Mouse (Mus musculus) intestine, postnatal 0 days (tissue): Measurements from ENCODE around the gene Becn1. TPM values are rescaled to one million over a fixed set of nuclear protein-coding genes. Genes with fewer than 3 reads are reported as not detected.

Experiments
- ATAC-seq: fragments of 200-750 bp; cut with Nextera tagmentation; 2 replicates; pipeline ENCODE4 v1.8.0; 2017; ENCODE audit warnings: mild to moderate bottlenecking, moderate TSS enrichment, moderate library complexity
- H3K27ac ChIP-seq: fragments of 300-500 bp; sonication (generic); 2 replicates; pipeline ENCODE4 v1.5.1; 2014; ENCODE audit warnings: mild to moderate bottlenecking, low read depth, low read length, moderate library complexity
- H3K27me3 ChIP-seq: fragments of 300-500 bp; sonication (generic); replicated peaks from 2 replicates; pipeline ENCODE4 v1.6.1; 2014; ENCODE audit warnings: low read length, mixed read lengths; ENCODE audit not compliant: control insufficient read depth, insufficient read depth
- H3K36me3 ChIP-seq: fragments of 300-500 bp; sonication (generic); 2 replicates; pipeline ENCODE4 v1.6.1; 2014; ENCODE audit warnings: mild to moderate bottlenecking, moderate library complexity; ENCODE audit not compliant: control insufficient read depth, insufficient read depth
- H3K4me1 ChIP-seq: fragments of 300-500 bp; sonication (generic); replicated peaks from 2 replicates; pipeline ENCODE4 v1.6.1; 2014; ENCODE audit warnings: antibody characterized with exemption, low read length, mixed read lengths; ENCODE audit not compliant: control insufficient read depth, insufficient read depth
- H3K4me2 ChIP-seq: fragments of 300-500 bp; sonication (generic); replicated peaks from 2 replicates; pipeline ENCODE4 v1.6.1; 2014; ENCODE audit warnings: low read depth, mild to moderate bottlenecking, moderate library complexity
- H3K4me3 ChIP-seq: fragments of 300-500 bp; sonication (generic); 2 replicates; pipeline ENCODE4 v1.5.1; 2014; ENCODE audit warnings: low read depth, low read length
- H3K9ac ChIP-seq: fragments of 300-500 bp; sonication (generic); 2 replicates; pipeline ENCODE4 v1.6.1; 2014; ENCODE audit warnings: mild to moderate bottlenecking, low read depth, low read length
- H3K9me3 ChIP-seq: fragments of 300-500 bp; sonication (generic); 2 replicates; pipeline ENCODE4 v1.6.1; 2016; ENCODE audit warnings: mixed run types; ENCODE audit not compliant: control insufficient read depth
- CTCF ChIP-seq: sonication (generic); IDR thresholded peaks from 2 replicates; pipeline ENCODE4 v1.5.1; 2016; ENCODE audit warnings: low read depth, mild to moderate bottlenecking, control low read depth, antibody characterized with exemption, moderate library complexity
- WGBS: fragments of 180-500 bp; shearing (Covaris S2); extraction: QIAGEN DNeasy Blood & Tissue Kit; methylation state at CpG from one replicate; pipeline ENCODE4 v1.1.7; 2014; 5-methylcytosine and 5-hydroxymethylcytosine counted together
- polyA plus RNA-seq: library from polyadenylated mRNA; unstranded; fragments of >200 nt; fragmentation: Nextera tagmentation; extraction: Ambion mirVana; gene quantifications from 2 replicates; pipeline ENCODE4 v1.2.1, GENCODE M21; 2015

Becn1 gene
- polyA plus RNA-seq, 1 experiment from 2014 or later: 117 TPM

GRCm38 (mm10) chr11:101259948-101260825 lies 41.9 kb downstream of the Becn1 start, which contains the start of gene Wnk4:
Gene Wnk4, plus strand, starts transcription at chr11:101260567.
- peak within 1 kb of the TSS; percentile 57 for H3K4me3 ChIP-seq
- peak; percentile 65 for ATAC-seq
- H3K27ac ChIP-seq: peak within 1 kb of the TSS; percentile 57
- H3K9me3 ChIP-seq: no peaks in the 10 kb centered on the region
- H3K9ac ChIP-seq: peak within 1 kb of the TSS; percentile 70
- H3K4me2 ChIP-seq: peak within 1 kb of the TSS; percentile 99
- no peak for TF ChIP-seq CTCF
- H3K4me1 ChIP-seq: 0 out of 2 replicates have a peak, but pooled peaks cover 10% of the 10 kb centered on the region
- H3K27me3 ChIP-seq: no peaks in the 10 kb centered on the region; the same call in 1 of the 2 replicates
- 1% methylated on average over 43 of the region's 43 CpGs for WGBS
- no peaks in the 10 kb centered on the region for H3K36me3 ChIP-seq

GRCm38 (mm10) chr11:101259261-101259712 lies 42.8 kb downstream of the Becn1 start:
- H3K36me3 ChIP-seq: no peaks in the 10 kb centered on the region
- H3K27ac ChIP-seq: peak overlapping the region; percentile 21; the same call in 1 of the 2 replicates
- H3K4me1 ChIP-seq: 0 out of 2 replicates have a peak, but pooled peaks cover 10% of the 10 kb centered on the region
- peak overlapping the region; percentile 99 for H3K4me2 ChIP-seq
- no peak overlapping the region for H3K4me3 ChIP-seq
- H3K27me3 ChIP-seq: no peaks in the 10 kb centered on the region; the same call in 1 of the 2 replicates
- 11% methylated on average over 6 of the region's 6 CpGs for WGBS
- no peaks in the 10 kb centered on the region for H3K9me3 ChIP-seq
- peak; percentile 48 for ATAC-seq
- TF ChIP-seq CTCF: no peak
- no peak overlapping the region for H3K9ac ChIP-seq

DNA sequence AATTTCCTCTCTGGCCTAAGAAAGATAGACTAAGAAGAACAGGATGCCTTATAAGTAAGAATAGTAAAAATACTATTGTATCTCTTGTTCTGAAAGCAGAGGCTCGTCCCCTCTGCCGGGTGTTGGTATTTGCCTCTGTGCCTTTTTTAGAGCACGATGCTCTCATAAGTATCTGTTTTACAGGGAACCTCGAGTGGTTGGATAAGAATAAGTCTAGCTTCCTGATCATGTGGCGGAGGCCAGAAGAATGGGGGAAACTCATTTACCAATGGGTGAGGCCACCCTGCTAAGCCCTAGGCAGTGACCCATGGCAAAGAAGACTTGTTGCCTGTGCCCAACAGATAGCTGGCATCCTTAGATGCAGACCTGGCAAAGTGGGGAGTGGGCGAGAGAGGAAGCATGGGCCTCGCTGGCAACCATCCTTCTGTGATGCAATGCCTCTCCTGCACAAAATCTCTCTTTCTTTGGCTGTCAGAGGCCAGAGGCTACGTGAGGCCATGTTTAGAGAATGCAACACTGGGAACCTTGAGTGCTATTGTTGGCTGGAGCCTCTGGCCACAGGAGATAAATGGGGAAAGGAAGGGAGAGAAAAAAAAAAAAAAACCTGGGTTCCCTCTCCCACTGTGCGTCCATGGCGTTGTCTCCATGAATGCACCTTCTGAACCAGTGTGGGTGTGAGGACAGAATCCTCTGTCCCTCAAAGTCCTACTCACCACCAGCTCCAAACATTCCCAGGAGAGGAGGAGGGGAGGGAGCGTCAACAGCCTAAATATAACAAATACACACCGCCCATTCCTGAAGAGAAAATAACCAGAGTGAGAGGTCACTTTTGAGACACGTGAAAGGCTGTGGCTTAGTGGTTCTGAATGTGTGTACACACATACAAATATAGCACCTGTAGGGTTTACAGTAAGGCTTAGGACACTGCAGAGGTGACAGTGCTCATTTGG lies 46.0 kb downstream of the Becn1 start:
- Histone ChIP-seq H3K4me1 (0 out of 2 replicates have a peak, but pooled peaks cover 7% of the 10 kb centered on the region), H3K27me3 (no peaks in the 10 kb centered on the region), H3K9me3 (no peaks in the 10 kb centered on the region), H3K36me3 (no peaks in the 10 kb centered on the region), H3K9ac (no peak overlapping the region), H3K4me2 (no peak overlapping the region), H3K27ac (no peak overlapping the region), H3K4me3 (no peak overlapping the region)
- no peak for TF ChIP-seq CTCF
- no peak for ATAC-seq
- 88% methylated on average over 13 of the region's 13 CpGs for WGBS

DNA sequence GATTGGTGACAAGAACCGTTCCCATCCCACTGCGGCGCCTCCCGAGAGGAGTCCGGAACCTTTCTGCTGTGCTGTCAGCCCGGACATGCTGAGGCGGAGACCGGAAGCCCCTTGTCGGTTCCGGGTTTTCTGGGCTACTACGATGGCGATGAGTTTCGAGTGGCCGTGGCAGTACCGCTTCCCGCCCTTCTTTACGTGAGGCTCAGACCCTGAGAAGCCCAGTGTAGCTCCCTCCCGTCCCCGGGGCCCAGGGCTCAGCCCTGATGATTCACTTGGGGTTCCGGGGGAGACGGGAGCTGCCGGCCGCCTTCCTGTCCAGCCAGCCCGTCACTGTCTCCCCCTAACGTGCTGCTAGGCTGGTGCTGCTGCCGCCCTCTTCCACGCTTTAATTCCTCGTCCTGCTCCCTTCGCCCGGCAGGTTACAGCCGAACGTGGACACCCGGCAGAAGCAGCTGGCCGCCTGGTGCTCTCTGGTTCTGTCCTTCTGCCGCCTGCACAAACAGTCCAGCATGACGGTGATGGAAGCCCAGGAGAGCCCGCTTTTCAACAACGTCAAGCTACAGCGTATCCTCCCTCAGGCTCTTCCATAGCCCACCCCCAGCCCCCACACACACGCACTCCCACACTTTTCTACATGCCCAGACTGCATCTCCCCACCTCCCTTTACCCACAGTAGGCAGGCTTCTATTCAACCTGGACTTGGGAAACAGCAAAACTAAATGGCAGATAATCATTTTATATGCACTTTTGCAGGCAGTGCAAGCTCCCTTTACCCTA lies 48.3 kb downstream of the Becn1 start, which contains the start of gene Vps25:
Vps25 (plus strand) TSS at position 95 of the 777 bp plus-strand sequence.
- peak within 1 kb of the TSS; percentile 82 for H3K27ac ChIP-seq
- peak within 1 kb of the TSS; percentile 86 for H3K9ac ChIP-seq
- peak; percentile 75 for ATAC-seq
- H3K4me3 ChIP-seq: peak within 1 kb of the TSS; percentile 91
- H3K4me1 ChIP-seq: 0 out of 2 replicates have a peak, but pooled peaks cover 4% of the 10 kb centered on the region
- peak; percentile 51 for TF ChIP-seq CTCF
- H3K4me2 ChIP-seq: peak within 1 kb of the TSS; percentile 92
- no peaks in the 10 kb centered on the region for H3K9me3 ChIP-seq
- H3K27me3 ChIP-seq: no peaks in the 10 kb centered on the region
- H3K36me3 ChIP-seq: no peaks in the 10 kb centered on the region
- under 1% methylated on average over 39 of the region's 40 CpGs for WGBS

GRCm38 (mm10) chr11:101252941-101253340 lies 49.1 kb downstream of the Becn1 start:
- no peaks in the 10 kb centered on the region for H3K27me3 ChIP-seq
- H3K36me3 ChIP-seq: no peaks in the 10 kb centered on the region
- no peak for TF ChIP-seq CTCF
- peak overlapping the region; percentile 82; the same call in 1 of the 2 replicates for H3K27ac ChIP-seq
- H3K9ac ChIP-seq: peak overlapping the region; percentile 86
- peak overlapping the region; percentile 91 for H3K4me3 ChIP-seq
- H3K4me1 ChIP-seq: 0 out of 2 replicates have a peak, but pooled peaks cover 4% of the 10 kb centered on the region
- 4% methylated on average over 7 of the region's 7 CpGs for WGBS
- peak overlapping the region; percentile 92 for H3K4me2 ChIP-seq
- no peaks in the 10 kb centered on the region for H3K9me3 ChIP-seq
- ATAC-seq: no peak
